Mouse (Mus musculus): Measurements from ENCODE around the gene Sec1. TPM values are rescaled to one million over a fixed set of nuclear protein-coding genes. Genes with fewer than 3 reads are reported as not detected.

Gene Sec1
- total and polyA plus RNA-seq, 2 experiments from 2014 or later: 0.18 to 0.52 TPM

DNA sequence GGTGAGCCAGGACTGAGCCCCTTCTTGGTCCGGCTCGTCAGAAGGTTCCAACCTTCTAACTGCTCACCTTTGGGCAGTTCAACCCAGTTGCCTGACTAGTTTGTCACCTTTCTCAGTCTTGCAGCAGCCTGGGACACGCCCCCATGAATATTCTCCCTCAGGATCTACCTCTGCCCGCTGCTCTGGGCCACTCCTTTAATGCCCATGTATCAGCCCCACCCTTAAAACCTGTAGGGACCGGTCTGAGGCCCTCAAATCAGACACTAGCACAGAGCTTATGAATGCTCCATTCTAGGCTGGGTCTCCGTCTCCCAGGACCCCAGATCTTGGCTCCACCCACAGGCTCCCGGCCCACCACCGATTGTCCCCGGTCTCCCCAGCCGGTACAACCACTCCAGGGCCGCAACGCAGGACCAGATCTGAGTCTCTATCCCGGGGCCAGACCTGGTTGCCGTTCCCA is 20.5 kb upstream of the Sec1 start:
- peak; percentile 21 for ATAC-seq
- Histone ChIP-seq H3K27ac (ENCODE audit: low read depth, low read length) (peak overlapping the region; percentile 64), H3K9ac (peak overlapping the region; percentile 74), H3K36me3 (ENCODE audit: insufficient read depth) (peaks cover 36% of the 10 kb centered on the region), H3K4me3 (ENCODE audit: low read depth, low read length) (peak overlapping the region; percentile 66), H3K4me1 (ENCODE audit: insufficient read depth) (peaks cover 19% of the 10 kb centered on the region), H3K27me3 (ENCODE audit: insufficient read depth, low read length) (no peaks in the 10 kb centered on the region), H3K4me2 (ENCODE audit: low read depth) (peak overlapping the region; percentile 91), H3K9me3 (ENCODE audit: low read length) (no peaks in the 10 kb centered on the region)
- no peak for TF ChIP-seq CTCF (IDR thresholded peaks at IDR 0.05; ENCODE audit: low read depth)
- no peak for DNase-seq
- 10% methylated on average over 14 of the region's 14 CpGs for WGBS

DNA sequence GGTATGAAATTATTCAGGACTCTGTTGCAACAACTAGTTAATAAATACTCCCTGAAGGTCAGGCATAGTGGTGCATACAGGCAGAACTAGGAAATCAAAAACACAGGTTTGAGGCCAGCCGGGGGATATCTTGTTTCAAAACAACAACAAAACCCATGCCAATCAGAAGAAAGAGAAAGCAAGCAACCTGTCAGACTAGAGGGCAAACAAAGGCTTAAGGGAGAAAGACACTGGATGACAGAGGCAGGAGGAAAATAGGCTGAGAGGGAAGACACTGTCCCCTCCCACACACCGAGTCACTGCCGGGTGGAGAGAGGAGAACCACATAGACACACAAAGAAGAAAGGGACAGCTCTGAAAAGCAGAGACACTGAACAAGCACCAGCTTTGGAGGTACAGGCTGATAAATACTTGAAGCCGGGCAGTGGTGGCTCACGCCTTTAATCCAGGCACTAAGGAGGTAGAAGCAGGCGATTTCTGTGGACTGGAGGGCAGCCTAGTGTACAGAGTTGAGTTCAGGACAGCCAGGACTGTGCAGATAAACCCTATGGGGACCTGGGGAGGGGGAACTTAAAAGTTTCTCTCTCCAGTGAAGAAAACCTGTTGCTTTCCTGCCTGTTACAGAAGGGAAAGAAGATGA is 19.8 kb upstream of the Sec1 start:
- no peaks in the 10 kb centered on the region for H3K9me3 ChIP-seq (ENCODE audit: low read length)
- H3K9ac ChIP-seq: peak overlapping the region; percentile 74
- no peaks in the 10 kb centered on the region for H3K27me3 ChIP-seq (ENCODE audit: insufficient read depth, low read length)
- H3K4me3 ChIP-seq (ENCODE audit: low read depth, low read length): peak overlapping the region; percentile 66
- peaks cover 19% of the 10 kb centered on the region for H3K4me1 ChIP-seq (ENCODE audit: insufficient read depth)
- 81% methylated on average over 6 of the region's 6 CpGs for WGBS
- TF ChIP-seq CTCF (IDR thresholded peaks at IDR 0.05; ENCODE audit: low read depth): no peak
- peaks cover 35% of the 10 kb centered on the region for H3K36me3 ChIP-seq (ENCODE audit: insufficient read depth)
- no peak for DNase-seq
- no peak for ATAC-seq
- H3K4me2 ChIP-seq (ENCODE audit: low read depth): peak overlapping the region; percentile 91
- H3K27ac ChIP-seq (ENCODE audit: low read depth, low read length): no peak overlapping the region

DNA sequence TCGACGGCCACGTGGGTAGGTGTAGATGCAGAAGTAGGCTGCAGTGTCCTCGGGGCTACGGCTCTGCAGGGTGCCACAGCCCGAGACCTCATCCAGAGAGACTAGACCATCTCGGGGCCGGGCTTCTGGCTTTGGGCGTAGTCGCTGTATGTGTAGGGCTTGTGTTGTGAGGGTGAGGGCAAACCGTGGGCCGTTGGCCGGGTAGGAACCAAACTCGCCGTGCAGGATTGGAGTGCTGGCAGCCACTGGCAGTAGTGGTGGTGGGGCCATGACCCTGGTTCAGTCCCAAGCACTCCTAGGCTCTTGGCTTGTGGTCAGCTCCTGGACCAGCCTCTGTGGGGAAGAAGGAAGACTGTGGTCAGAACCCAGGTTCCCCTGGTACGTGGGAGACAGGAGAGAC is 19.2 kb upstream of the Sec1 start:
- Histone ChIP-seq H3K9me3 (ENCODE audit: low read length) (no peaks in the 10 kb centered on the region), H3K4me1 (ENCODE audit: insufficient read depth) (peaks cover 19% of the 10 kb centered on the region), H3K36me3 (ENCODE audit: insufficient read depth) (peaks cover 35% of the 10 kb centered on the region), H3K27me3 (ENCODE audit: insufficient read depth, low read length) (no peaks in the 10 kb centered on the region), H3K4me3 (ENCODE audit: low read depth, low read length) (no peak overlapping the region), H3K4me2 (ENCODE audit: low read depth) (no peak overlapping the region), H3K27ac (ENCODE audit: low read depth, low read length) (no peak overlapping the region), H3K9ac (no peak overlapping the region)
- ATAC-seq (no peak), DNase-seq (no peak)
- 91% methylated on average over 16 of the region's 16 CpGs for WGBS
- TF ChIP-seq CTCF (IDR thresholded peaks at IDR 0.05; ENCODE audit: low read depth): no peak

DNA sequence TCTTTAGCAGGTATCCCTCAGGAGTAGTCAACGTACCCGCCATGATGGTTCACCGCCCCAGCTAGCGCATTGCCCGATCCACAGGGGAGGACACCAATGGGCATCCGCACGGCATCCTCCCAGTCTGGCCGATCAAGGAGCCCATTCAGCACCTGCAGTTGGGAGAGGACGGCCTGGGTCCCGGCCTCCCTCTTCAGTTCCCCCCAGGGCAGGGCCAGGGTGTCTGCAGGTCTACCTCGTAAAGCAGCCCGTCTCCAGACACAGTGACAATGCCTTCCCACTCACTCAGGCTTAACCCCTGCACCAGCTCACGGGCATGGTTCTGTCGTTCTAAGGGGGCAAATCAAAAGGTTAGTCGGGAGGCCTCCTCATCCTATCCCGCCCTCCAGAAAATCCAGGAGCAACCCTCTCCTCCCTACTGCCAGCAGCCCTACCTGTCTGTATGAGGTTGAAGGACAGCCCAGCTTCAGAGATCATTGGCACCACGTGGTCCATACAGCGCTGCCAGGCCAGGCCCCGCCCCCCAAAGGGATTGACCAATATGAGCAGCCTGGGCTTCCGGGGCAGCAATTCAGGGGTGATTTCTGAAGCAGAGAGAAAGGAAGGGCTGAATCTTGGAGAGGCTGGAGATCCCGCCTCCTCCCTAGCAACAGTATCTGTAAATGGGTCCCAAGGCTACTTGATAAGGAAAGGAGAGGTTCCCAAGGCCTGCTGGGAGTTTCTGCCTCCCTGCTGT is 18.0 kb upstream of the Sec1 start:
- TF ChIP-seq CTCF (IDR thresholded peaks at IDR 0.05; ENCODE audit: low read depth): no peak
- DNase-seq (no peak), ATAC-seq (no peak)
- no peaks in the 10 kb centered on the region for H3K27me3 ChIP-seq (ENCODE audit: insufficient read depth, low read length)
- H3K36me3 ChIP-seq (ENCODE audit: insufficient read depth): peaks cover 35% of the 10 kb centered on the region
- H3K4me2 ChIP-seq (ENCODE audit: low read depth): no peak overlapping the region
- H3K9me3 ChIP-seq (ENCODE audit: low read length): no peaks in the 10 kb centered on the region
- H3K4me1 ChIP-seq (ENCODE audit: insufficient read depth): peaks cover 28% of the 10 kb centered on the region
- no peak overlapping the region for H3K9ac ChIP-seq
- H3K4me3 ChIP-seq (ENCODE audit: low read depth, low read length): no peak overlapping the region
- WGBS: 90% methylated on average over 21 of the region's 21 CpGs
- no peak overlapping the region for H3K27ac ChIP-seq (ENCODE audit: low read depth, low read length)

DNA sequence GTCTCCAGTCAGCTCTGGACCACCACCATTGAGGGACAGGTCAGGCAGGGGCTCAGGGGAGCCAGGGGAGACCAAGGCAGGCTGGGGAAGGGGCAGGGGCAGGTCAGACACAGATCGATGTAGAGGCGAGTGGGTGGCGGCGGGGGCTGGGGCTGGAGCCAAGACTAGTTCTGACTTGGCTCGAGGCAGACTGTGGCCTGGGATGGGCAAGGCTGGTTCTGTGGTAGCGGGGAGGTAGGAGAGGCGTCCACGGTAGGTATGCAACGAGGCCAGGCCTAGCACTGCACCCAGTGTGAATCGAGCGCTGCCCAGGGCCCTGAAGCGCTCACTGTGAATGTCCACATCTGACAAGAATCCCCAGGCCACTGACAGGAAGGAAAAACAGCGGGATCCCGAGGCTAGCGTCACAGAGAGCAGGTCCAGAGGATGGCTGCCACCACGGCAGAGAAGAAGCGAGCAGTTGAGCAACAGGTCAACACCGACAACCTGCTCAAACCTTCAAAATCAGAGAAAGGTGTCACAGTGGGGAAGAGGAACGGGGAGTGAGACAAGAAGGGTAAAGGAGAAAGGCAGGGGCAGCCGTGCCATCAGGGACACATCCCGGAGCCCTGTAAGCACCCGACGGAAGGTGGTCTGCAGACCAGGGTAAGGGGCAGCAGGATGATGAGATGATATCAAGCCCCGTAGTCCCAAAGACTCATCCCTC is 17.3 kb upstream of the Sec1 start:
- Histone ChIP-seq H3K27ac (ENCODE audit: low read depth, low read length) (no peak overlapping the region), H3K36me3 (ENCODE audit: insufficient read depth) (peaks cover 35% of the 10 kb centered on the region), H3K4me3 (ENCODE audit: low read depth, low read length) (no peak overlapping the region), H3K4me2 (ENCODE audit: low read depth) (no peak overlapping the region), H3K4me1 (ENCODE audit: insufficient read depth) (peaks cover 33% of the 10 kb centered on the region), H3K9me3 (ENCODE audit: low read length) (no peaks in the 10 kb centered on the region), H3K9ac (no peak overlapping the region), H3K27me3 (ENCODE audit: insufficient read depth, low read length) (no peaks in the 10 kb centered on the region)
- TF ChIP-seq CTCF (IDR thresholded peaks at IDR 0.05; ENCODE audit: low read depth): no peak
- WGBS: 88% methylated on average over 24 of the region's 24 CpGs
- DNase-seq: no peak
- no peak for ATAC-seq

DNA sequence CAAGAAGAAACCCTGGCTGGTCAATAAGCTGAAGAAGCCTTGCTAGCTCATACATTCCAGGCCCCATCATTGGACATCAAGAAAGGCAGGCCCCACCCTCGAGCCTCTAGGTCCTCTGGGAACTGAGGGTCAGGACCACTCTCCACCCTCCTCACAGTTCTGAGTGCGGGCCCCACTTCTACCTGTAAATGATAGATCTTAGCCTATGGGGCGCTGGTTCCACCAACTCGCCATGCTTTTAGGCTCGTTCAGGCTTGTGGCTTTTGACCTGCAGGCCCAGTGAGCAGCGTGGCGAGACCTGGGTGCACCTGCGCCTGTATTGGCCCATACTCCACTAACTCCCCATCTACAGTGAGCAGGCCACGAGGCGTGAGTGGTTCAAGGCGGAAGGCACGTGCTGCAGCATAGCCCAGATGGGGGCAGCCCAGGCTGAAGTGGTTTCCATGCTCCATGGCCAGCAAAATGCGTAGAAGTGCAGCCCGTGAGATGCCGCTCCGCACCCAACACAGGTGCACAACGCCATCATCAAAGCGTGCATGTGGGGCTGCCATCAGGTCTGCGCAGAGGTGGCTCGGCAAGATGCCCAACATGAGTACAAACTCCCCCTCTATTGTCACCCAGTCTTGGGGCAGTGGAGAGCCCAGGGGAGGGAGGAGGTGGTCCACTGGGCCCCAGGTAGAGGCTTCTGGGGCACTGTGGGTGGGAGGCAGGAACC is 16.4 kb upstream of the Sec1 start:
- H3K27me3 ChIP-seq (ENCODE audit: insufficient read depth, low read length): no peaks in the 10 kb centered on the region
- 91% methylated on average over 20 of the region's 20 CpGs for WGBS
- H3K9ac ChIP-seq: no peak overlapping the region
- no peak overlapping the region for H3K4me3 ChIP-seq (ENCODE audit: low read depth, low read length)
- peaks cover 35% of the 10 kb centered on the region for H3K36me3 ChIP-seq (ENCODE audit: insufficient read depth)
- DNase-seq (no peak), ATAC-seq (no peak)
- no peaks in the 10 kb centered on the region for H3K9me3 ChIP-seq (ENCODE audit: low read length)
- no peak for TF ChIP-seq CTCF (IDR thresholded peaks at IDR 0.05; ENCODE audit: low read depth)
- H3K4me1 ChIP-seq (ENCODE audit: insufficient read depth): peaks cover 30% of the 10 kb centered on the region
- no peak overlapping the region for H3K4me2 ChIP-seq (ENCODE audit: low read depth)
- no peak overlapping the region for H3K27ac ChIP-seq (ENCODE audit: low read depth, low read length)

All from forebrain, postnatal 0 days (tissue).